Mouse (Mus musculus) lung, postnatal 0 days (tissue): ENCODE results near the gene Ovol3. TPM values are rescaled to one million over a fixed set of nuclear protein-coding genes. Genes with fewer than 3 reads are reported as not detected.
A peak's percentile ranks its signal among the peaks of the same experiment; 100 is the strongest.
"Not testable (repeated sequence)": the region's sequence is repeated elsewhere in the genome, so short reads cannot be mapped to it uniquely, and the experiment has no call there.

Source experiments
- ATAC-seq: fragments of 200-750 bp; cut with Nextera tagmentation; 2 replicates; pipeline ENCODE4 v1.8.0; 2017; ENCODE audit warnings: moderate library complexity
- DNase-seq: peaks from one replicate; pipeline ENCODE4 v3.0.0-alpha.2; 2016; ENCODE audit warnings: low spot score
- H3K27ac ChIP-seq: fragments of 300-500 bp; sonication (generic); 2 replicates; pipeline ENCODE4 v1.5.1; 2014; ENCODE audit warnings: antibody characterized with exemption, mild to moderate bottlenecking, low read length, mixed read lengths
- H3K27me3 ChIP-seq: fragments of 300-500 bp; sonication (generic); replicated peaks from 2 replicates; pipeline ENCODE4 v1.6.1; 2014; ENCODE audit warnings: low read length, mixed read lengths; ENCODE audit not compliant: insufficient read depth
- H3K36me3 ChIP-seq: fragments of 300-500 bp; sonication (generic); 2 replicates; pipeline ENCODE4 v1.6.1; 2014; ENCODE audit warnings: low read length, mixed read lengths; ENCODE audit not compliant: insufficient read depth
- H3K4me1 ChIP-seq: fragments of 300-500 bp; sonication (generic); 2 replicates; pipeline ENCODE4 v1.6.1; 2014; ENCODE audit warnings: antibody characterized with exemption, low read depth, low read length, mixed read lengths; ENCODE audit not compliant: insufficient read depth
- H3K4me2 ChIP-seq: fragments of 300-500 bp; sonication (generic); replicated peaks from 2 replicates; pipeline ENCODE4 v1.6.1; 2014; ENCODE audit warnings: low read depth, mild to moderate bottlenecking, low read length, moderate library complexity, mixed read lengths
- H3K4me3 ChIP-seq: fragments of 300-500 bp; sonication (generic); 2 replicates; pipeline ENCODE4 v1.5.1; 2014; ENCODE audit warnings: low read depth, low read length
- H3K9ac ChIP-seq: fragments of 300-500 bp; sonication (generic); replicated peaks from 2 replicates; pipeline ENCODE4 v1.6.1; 2014; ENCODE audit warnings: low read depth, mild to moderate bottlenecking
- H3K9me3 ChIP-seq: fragments of 300-500 bp; sonication (generic); 2 replicates; pipeline ENCODE4 v1.6.1; 2016; ENCODE audit warnings: low read length, mixed read lengths
- CTCF ChIP-seq: IDR thresholded peaks from 2 replicates; pipeline ENCODE4 v1.5.1; 2016; ENCODE audit warnings: antibody characterized with exemption, mild to moderate bottlenecking
- EP300 ChIP-seq: IDR thresholded peaks from 2 replicates; pipeline ENCODE4 v1.6.1; 2016; ENCODE audit warnings: antibody characterized with exemption, mild to moderate bottlenecking, control low read depth
- WGBS: fragments of 180-500 bp; shearing (Covaris S2); extraction: QIAGEN DNeasy Blood & Tissue Kit; methylation state at CpG from one replicate; pipeline ENCODE4 v1.1.7; 2014; 5-methylcytosine and 5-hydroxymethylcytosine counted together
- polyA plus RNA-seq: library from polyadenylated mRNA; unstranded; fragments of >200 nt; fragmentation: Nextera tagmentation; extraction: Ambion mirVana; gene quantifications from 2 replicates; pipeline ENCODE4 v1.2.1, GENCODE M21; 2015

The Ovol3 gene
- polyA plus RNA-seq, 1 experiment from 2014 or later: 0.27 TPM

GRCm38 (mm10) chr7:30206364-30206763, 29.2 kb downstream of the Ovol3 start:
- not testable (repeated sequence) for H3K4me2 ChIP-seq, H3K4me3 ChIP-seq, ATAC-seq, H3K9me3 ChIP-seq, H3K4me1 ChIP-seq, H3K27ac ChIP-seq, DNase-seq, H3K9ac ChIP-seq, H3K36me3 ChIP-seq, H3K27me3 ChIP-seq
- TF ChIP-seq CTCF: peak; percentile 10; the same call in 1 of the 2 replicates
- 48% methylated on average over 5 of the region's 5 CpGs for WGBS

- Histone ChIP-seq H3K9me3 (no peaks in the 10 kb centered on the region), H3K27me3 (no peaks in the 10 kb centered on the region), H3K9ac (no peak overlapping the region), H3K36me3 (no peaks in the 10 kb centered on the region), H3K4me2 (no peak overlapping the region), H3K4me1 (no peaks in the 10 kb centered on the region), H3K27ac (no peak overlapping the region), H3K4me3 (no peak overlapping the region)
- WGBS: 0% methylated on average over 2 of the region's 2 CpGs
- ATAC-seq (no peak), DNase-seq (peak; percentile 74)
- no peak for TF ChIP-seq EP300
- TF ChIP-seq CTCF: peak; percentile 88
Measured at GRCm38 (mm10) chr7:30205383-30205782, 30.1 kb downstream of the Ovol3 start.

GRCm38 (mm10) chr7:30204380-30204779, 31.1 kb downstream of the Ovol3 start:
- WGBS: 18% methylated on average over 8 of the region's 8 CpGs
- TF ChIP-seq EP300 (no peak), CTCF (no peak)
- Histone ChIP-seq H3K4me3 (no peak overlapping the region), H3K4me2 (no peak overlapping the region), H3K9ac (no peak overlapping the region), H3K9me3 (no peaks in the 10 kb centered on the region), H3K4me1 (no peaks in the 10 kb centered on the region), H3K27me3 (no peaks in the 10 kb centered on the region), H3K27ac (no peak overlapping the region), H3K36me3 (no peaks in the 10 kb centered on the region)
- DNase-seq: no peak
- ATAC-seq: no peak

- 38% methylated on average over 11 of the region's 11 CpGs for WGBS
Measured at GRCm38 (mm10) chr7:30202895-30203690, 32.4 kb downstream of the Ovol3 start.

GRCm38 (mm10) chr7:30200661-30201060, 34.9 kb downstream of the Ovol3 start:
- not testable (repeated sequence) for H3K36me3 ChIP-seq, H3K9me3 ChIP-seq, H3K27me3 ChIP-seq, H3K4me2 ChIP-seq, H3K4me1 ChIP-seq, DNase-seq, H3K9ac ChIP-seq, H3K4me3 ChIP-seq, H3K27ac ChIP-seq, ATAC-seq
- 90% methylated on average over 5 of the region's 5 CpGs for WGBS

More at GRCm38 (mm10) chr7:30202895-30203690, 32.4 kb downstream of the Ovol3 start:
- ATAC-seq (no peak), DNase-seq (no peak)
- no peaks in the 10 kb centered on the region for H3K36me3 ChIP-seq
- H3K4me3 ChIP-seq: no peak overlapping the region
- no peaks in the 10 kb centered on the region for H3K27me3 ChIP-seq
- H3K9me3 ChIP-seq: no peaks in the 10 kb centered on the region
- H3K27ac ChIP-seq: no peak overlapping the region
- no peak overlapping the region for H3K4me2 ChIP-seq
- no peak overlapping the region for H3K9ac ChIP-seq
- TF ChIP-seq EP300 (no peak), CTCF (no peak)
- H3K4me1 ChIP-seq: no peaks in the 10 kb centered on the region

- H3K27ac ChIP-seq: no peak overlapping the region
Measured at GRCm38 (mm10) chr7:30200200-30200599, 35.3 kb downstream of the Ovol3 start.

More at GRCm38 (mm10) chr7:30200200-30200599, 35.3 kb downstream of the Ovol3 start:
- ATAC-seq: no peak
- no peaks in the 10 kb centered on the region for H3K9me3 ChIP-seq
- 0 out of 2 replicates have a peak, but pooled peaks cover 1% of the 10 kb centered on the region for H3K4me1 ChIP-seq
- H3K36me3 ChIP-seq: no peaks in the 10 kb centered on the region
- 78% methylated on average over 5 of the region's 5 CpGs for WGBS
- DNase-seq: no peak
- no peak overlapping the region for H3K4me3 ChIP-seq
- no peak overlapping the region for H3K9ac ChIP-seq
- no peak for TF ChIP-seq CTCF
- no peak for TF ChIP-seq EP300
- no peaks in the 10 kb centered on the region for H3K27me3 ChIP-seq
- no peak overlapping the region for H3K4me2 ChIP-seq
